Mouse (Mus musculus) small intestine, adult 2 months (tissue): ENCODE measurements around the gene Tmem40.

Experiments used
- CTCF ChIP-seq: fragments of 200-500 bp; IDR thresholded peaks from 2 replicates; pipeline ENCODE4 v1.5.1; 2012; ENCODE audit warnings: low read depth, mild to moderate bottlenecking, control low read depth, inconsistent platforms, low read length, moderate library complexity, mixed read lengths; ENCODE audit not compliant: insufficient replicate concordance, insufficient read length; ENCODE audit errors: extremely low read depth
- POLR2A ChIP-seq: fragments of 200-500 bp; IDR thresholded peaks from 2 replicates; pipeline ENCODE4 v1.6.1; 2012; ENCODE audit warnings: low read depth, mild to moderate bottlenecking, control low read depth, inconsistent platforms, low read length, moderate library complexity

GRCm38 (mm10) chr6:115768207-115768606 is 6.0 kb upstream of the Tmem40 start:
- TF ChIP-seq CTCF (no peak), POLR2A (no peak)
